In genomic region chr3:100921825-100922505, GRCm38 (mm10) we compare ENCODE assay signal across 8 mouse cellular contexts. TPM values are rescaled to one million over a fixed set of nuclear protein-coding genes. Genes with fewer than 3 reads are reported as not detected.
DNase-seq lines count a peak whose midpoint lies in the region; ATAC-seq lines count a peak whose summit lies in the region.

TSS of gene Trim45 (plus strand) at chr3:100922202.

- DNase-seq in CD4-positive, CD25-positive, alpha-beta regulatory T cell, adult 2 months (ENCODE audit: low read depth, low spot score) = peak; percentile 99
- peak; percentile 97 for DNase-seq in fat pad, adult 2 months (ENCODE audit: extremely low read depth, low read depth, low spot score)
- DNase-seq in kidney, postnatal 10 days = peak; percentile 99
- DNase-seq in natural killer cell, adult 2 months (ENCODE audit: low spot score in 2 of 2) = peak; percentile 96 to 97

- peak within 1 kb of the TSS; percentile 71 for H3K4me3 ChIP-seq in brown adipose tissue, adult 24 weeks (ENCODE audit: insufficient read depth, low read depth, low read length)
- peak within 1 kb of the TSS; percentile 68 for H3K4me3 ChIP-seq in heart, embryonic 13.5 days
- H3K4me3 ChIP-seq in liver, embryonic 12.5 days = peak within 1 kb of the TSS; percentile 69
- peak within 1 kb of the TSS; percentile 60 for H3K4me3 ChIP-seq in stomach, embryonic 15.5 days (replicated peaks)

- under 1% methylated on average over 39 of the region's 39 CpGs for WGBS in heart, embryonic 13.5 days
- under 1% methylated on average over 39 of the region's 39 CpGs for WGBS in liver, embryonic 12.5 days (ENCODE audit: insufficient replicate concordance)
- WGBS in stomach, embryonic 15.5 days = under 1% methylated on average over 39 of the region's 39 CpGs

- peak within 1 kb of the TSS; percentile 81 for H3K4me2 ChIP-seq in heart, embryonic 13.5 days
- peak within 1 kb of the TSS; percentile 84 for H3K4me2 ChIP-seq in liver, embryonic 12.5 days
- peak within 1 kb of the TSS; percentile 71 for H3K4me2 ChIP-seq in stomach, embryonic 15.5 days

- peak within 1 kb of the TSS; percentile 62 for H3K27ac ChIP-seq in brown adipose tissue, adult 24 weeks (replicated peaks; ENCODE audit: low read depth, low read length)
- peak within 1 kb of the TSS; percentile 86 for H3K27ac ChIP-seq in heart, embryonic 13.5 days (replicated peaks)
- H3K27ac ChIP-seq in liver, embryonic 12.5 days = peak within 1 kb of the TSS; percentile 69
- H3K27ac ChIP-seq in stomach, embryonic 15.5 days = peak within 1 kb of the TSS; percentile 81

- H3K4me1 ChIP-seq in brown adipose tissue, adult 24 weeks (ENCODE audit: control insufficient read depth, insufficient read depth, insufficient read length, low read length) = peaks cover 3% of the 10 kb centered on the region; the same call in 1 of the 2 replicates
- peaks cover 46% of the 10 kb centered on the region for H3K4me1 ChIP-seq in heart, embryonic 13.5 days
- H3K4me1 ChIP-seq in liver, embryonic 12.5 days = peaks cover 34% of the 10 kb centered on the region
- H3K4me1 ChIP-seq in stomach, embryonic 15.5 days = peaks cover 26% of the 10 kb centered on the region

- peak; percentile 99 for ATAC-seq in heart, embryonic 13.5 days (ENCODE audit: extremely low read depth, insufficient number of reproducible peaks, low FRiP score, low TSS enrichment)
- peak; percentile 96 for ATAC-seq in liver, embryonic 12.5 days
- ATAC-seq in stomach, embryonic 15.5 days (ENCODE audit: insufficient read depth, low FRiP score, low read depth) = peak; percentile 98

- H3K9me3 ChIP-seq in heart, embryonic 13.5 days = no peaks in the 10 kb centered on the region
- H3K9me3 ChIP-seq in liver, embryonic 12.5 days (replicated peaks) = no peaks in the 10 kb centered on the region
- H3K9me3 ChIP-seq in stomach, embryonic 15.5 days = no peaks in the 10 kb centered on the region

- H3K9ac ChIP-seq in heart, embryonic 13.5 days = peak within 1 kb of the TSS; percentile 88
- peak within 1 kb of the TSS; percentile 77 for H3K9ac ChIP-seq in liver, embryonic 12.5 days
- H3K9ac ChIP-seq in stomach, embryonic 15.5 days = peak within 1 kb of the TSS; percentile 54

- peaks cover 16% of the 10 kb centered on the region for H3K36me3 ChIP-seq in heart, embryonic 13.5 days
- no peaks in the 10 kb centered on the region for H3K36me3 ChIP-seq in liver, embryonic 12.5 days
- H3K36me3 ChIP-seq in stomach, embryonic 15.5 days = no peaks in the 10 kb centered on the region

- H3K27me3 ChIP-seq in heart, embryonic 13.5 days (replicated peaks) = no peaks in the 10 kb centered on the region
- peaks cover 10% of the 10 kb centered on the region; the same call in 1 of the 2 replicates for H3K27me3 ChIP-seq in liver, embryonic 12.5 days (replicated peaks)
- H3K27me3 ChIP-seq in stomach, embryonic 15.5 days (replicated peaks) = no peaks in the 10 kb centered on the region

RNA-seq across cellular contexts. Expression of gene Trim45, which starts in this region (rescaled TPM):
- polyA plus RNA-seq in brown adipose tissue, adult 24 weeks (2012; ENCODE audit: insufficient read depth, insufficient read length, missing spikeins) = 0.67 and 2.7 TPM in 2 replicates
- polyA plus RNA-seq in heart, embryonic 13.5 days (2015; fragmentation: Nextera tagmentation; extraction: Ambion mirVana) = 3.6 and 3.8 TPM in 2 replicates
- polyA plus RNA-seq in liver, embryonic 12.5 days (2016; fragmentation: Nextera tagmentation; extraction: Ambion mirVana) = 1.0 and 1.2 TPM in 2 replicates
- polyA plus RNA-seq in stomach, embryonic 15.5 days (2015; fragmentation: Nextera tagmentation; extraction: Ambion mirVana) = 4.8 and 5.6 TPM in 2 replicates

Comparison
In these comparisons a context has a peak if more than half of its experiments do, and no peak if none do; other contexts are left out.
1. Peak in every context shown above with its lines: DNase-seq, ATAC-seq, H3K4me3 ChIP-seq and H3K27ac ChIP-seq.